Mouse (Mus musculus) G1E (cell line): ENCODE measurements around the gene Kcnmb2.

Source experiments
- CTCF ChIP-seq: IDR thresholded peaks from 2 replicates; pipeline ENCODE4 v1.5.1; 2012; ENCODE audit warnings: low read depth, low read length, inconsistent platforms, mixed read lengths
- GATA1 ChIP-seq: IDR thresholded peaks from 2 replicates; pipeline ENCODE4 v1.6.1; 2012; ENCODE audit warnings: borderline replicate concordance, low read length, inconsistent platforms, mixed read lengths
- GATA2 ChIP-seq: IDR thresholded peaks from 2 replicates; pipeline ENCODE4 v1.6.1; 2012; ENCODE audit warnings: low read depth, low read length, inconsistent platforms, borderline replicate concordance
- TAL1 ChIP-seq: conservative IDR thresholded peaks from 2 replicates; pipeline ENCODE4 v1.6.1; 2012; ENCODE audit warnings: low read depth, low read length, inconsistent platforms, mixed read lengths

DNA sequence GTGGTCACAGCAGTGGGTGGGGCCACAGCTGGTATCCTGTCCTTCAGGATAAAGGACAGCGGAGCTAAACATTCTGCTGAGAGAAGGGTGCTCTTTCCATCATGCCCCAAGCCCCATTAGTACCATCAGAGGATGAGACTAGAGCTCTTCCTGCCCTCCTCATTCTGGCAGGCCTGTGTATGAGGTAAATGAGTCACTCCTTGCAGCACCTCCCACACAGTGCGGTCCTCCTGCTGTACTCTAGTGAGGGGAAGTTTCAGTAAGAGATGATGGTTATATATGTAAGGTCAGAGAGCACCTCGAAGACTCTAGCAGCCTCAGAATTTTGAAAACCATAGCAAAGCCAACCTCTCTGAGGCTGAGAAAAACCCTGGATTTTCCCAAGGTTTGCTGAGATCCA is 30.8 kb upstream of the Kcnmb2 start:
- TF ChIP-seq CTCF (no peak), GATA1 (no peak), TAL1 (no peak), GATA2 (no peak)
